Comparison of ENCODE assay signal across 11 mouse cellular contexts in the genomic region with DNA sequence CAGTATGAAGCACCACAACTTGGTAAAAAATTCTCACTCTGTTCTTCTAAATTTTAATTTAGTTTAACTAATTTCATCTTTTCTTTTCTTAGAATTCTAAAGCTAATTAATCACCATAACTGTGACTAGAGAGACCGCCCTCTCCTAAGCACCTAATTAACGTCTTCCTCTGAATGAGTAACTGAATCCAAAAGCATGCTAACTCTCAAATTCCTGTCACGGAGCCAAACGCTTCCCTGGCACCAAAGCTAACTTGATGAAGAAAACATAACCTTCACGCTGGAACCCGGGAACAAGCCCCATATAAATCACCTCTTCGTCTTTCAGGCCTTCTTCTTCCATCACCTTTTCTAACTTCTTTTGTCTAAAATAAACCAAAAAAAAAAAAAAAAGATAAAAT. TPM values are rescaled to one million over a fixed set of nuclear protein-coding genes. Genes with fewer than 3 reads are reported as not detected.
DNase-seq lines count a peak whose midpoint lies in the region; ATAC-seq and TF ChIP-seq lines count a peak whose summit lies in the region.
"Had no signal": no experiment of that assay in that cellular context is flagged by ENCODE, and none has a peak within 500 bp of the region (broad histone marks: within the 10 kb centered on the region; RNA-seq: fewer than 3 reads in every experiment).

No protein-coding gene starts in this region.

- no peak for TF ChIP-seq CTCF in hindbrain, postnatal 0 days (IDR thresholded peaks at IDR 0.05; ENCODE audit: low read depth)

- H3K9ac ChIP-seq in hindbrain, postnatal 0 days (replicated peaks; ENCODE audit: low read length) = no peak overlapping the region
- H3K9ac ChIP-seq: hindbrain, embryonic 15.5 days had no signal

- WGBS in hindbrain, postnatal 0 days = 31% methylated on average over 7 of the region's 7 CpGs
- 91% methylated on average over 7 of the region's 7 CpGs for WGBS in hindbrain, embryonic 10.5 days

- H3K36me3 ChIP-seq in hindbrain, postnatal 0 days (ENCODE audit: insufficient read depth, low read length) = peaks cover 16% of the 10 kb centered on the region; the same call in 1 of the 2 replicates
- peaks cover 95% of the 10 kb centered on the region for H3K36me3 ChIP-seq in hindbrain, embryonic 10.5 days

- no peak overlapping the region for H3K27ac ChIP-seq in hindbrain, postnatal 0 days
- H3K27ac ChIP-seq in hindbrain, embryonic 10.5 days = no peak overlapping the region
- H3K27ac ChIP-seq: hindbrain, embryonic 15.5 days had no signal

- peak; percentile 57 to 62 for DNase-seq in cerebellum, postnatal 10 days
- DNase-seq in cerebellum, adult 11 months = no peak
- DNase-seq in hindbrain, postnatal 0 days (ENCODE audit: low spot score) = peak; percentile 32
- DNase-seq in hindbrain, embryonic 10.5 days (ENCODE audit: low spot score) = no peak
- peak; percentile 66 for DNase-seq in brain, adult 2 months (ENCODE audit: low read depth, low spot score)
- peak; percentile 79 for DNase-seq in kidney, postnatal 14 days
- no peak for DNase-seq in thymus, postnatal 0 days (ENCODE audit: low spot score)

- no peak overlapping the region for H3K4me2 ChIP-seq in hindbrain, postnatal 0 days (ENCODE audit: low read depth, low read length)
- H3K4me2 ChIP-seq: hindbrain, embryonic 15.5 days had no signal

- no peak overlapping the region for H3K4me3 ChIP-seq in hindbrain, postnatal 0 days (ENCODE audit: low read length)
- no peak overlapping the region for H3K4me3 ChIP-seq in hindbrain, embryonic 10.5 days
- H3K4me3 ChIP-seq: hindbrain, embryonic 15.5 days had no signal

- no peak for ATAC-seq in hindbrain, postnatal 0 days
- ATAC-seq in megakaryocyte progenitor cell, adult 5-6 weeks (replicated peaks; ENCODE audit: poor library complexity) = no peak

- no peaks in the 10 kb centered on the region for H3K4me1 ChIP-seq in hindbrain, postnatal 0 days (ENCODE audit: insufficient read depth, low read length)
- no peaks in the 10 kb centered on the region for H3K4me1 ChIP-seq in hindbrain, embryonic 10.5 days (replicated peaks)
- H3K4me1 ChIP-seq: hindbrain, embryonic 15.5 days had no signal

- H3K9me3 ChIP-seq in hindbrain, postnatal 0 days (ENCODE audit: low read length) = no peaks in the 10 kb centered on the region
- no peaks in the 10 kb centered on the region for H3K9me3 ChIP-seq in hindbrain, embryonic 10.5 days
- H3K9me3 ChIP-seq: hindbrain, embryonic 15.5 days had no signal

- H3K27me3 ChIP-seq in hindbrain, postnatal 0 days (ENCODE audit: insufficient read depth, low read length) = no peaks in the 10 kb centered on the region
- H3K27me3 ChIP-seq in hindbrain, embryonic 10.5 days (ENCODE audit: insufficient read depth, poor library complexity, severe bottlenecking) = no peaks in the 10 kb centered on the region
- H3K27me3 ChIP-seq: hindbrain, embryonic 15.5 days had no signal

RNA-seq across cellular contexts. Expression of gene Stk38, which starts 15.7 kb away (rescaled TPM):
- 56.2 and 58.7 TPM in 2 replicates for total RNA-seq in hindbrain, postnatal 0 days (2014; rRNA removed)
- 52.7 and 60.8 TPM in 2 replicates for polyA plus RNA-seq in hindbrain, postnatal 0 days (2015; fragmentation: Nextera tagmentation; extraction: Ambion mirVana)
- polyA plus RNA-seq in hindbrain, embryonic 10.5 days (2016; fragmentation: Nextera tagmentation; extraction: Ambion mirVana) = 131 and 133 TPM in 2 replicates
- 84.6 and 97.1 TPM in 2 replicates for total RNA-seq in megakaryocyte progenitor cell, adult 5-6 weeks (2015)
- 50.8 and 85.5 TPM in 2 replicates for total RNA-seq in megakaryocyte progenitor cell, adult 5-6 weeks (2017)
- polyA plus RNA-seq in thymus, postnatal 0 days (2015; fragmentation: Nextera tagmentation; extraction: Ambion mirVana) = 95.4 and 121 TPM in 2 replicates

RNA-seq across cellular contexts. Expression of gene Srsf3, which starts 40.3 kb away (rescaled TPM):
- total RNA-seq in hindbrain, postnatal 0 days (2014; rRNA removed) = 139 and 147 TPM in 2 replicates
- 298 and 315 TPM in 2 replicates for polyA plus RNA-seq in hindbrain, postnatal 0 days (2015; fragmentation: Nextera tagmentation; extraction: Ambion mirVana)
- 723 and 795 TPM in 2 replicates for polyA plus RNA-seq in hindbrain, embryonic 10.5 days (2016; fragmentation: Nextera tagmentation; extraction: Ambion mirVana)
- 486 and 506 TPM in 2 replicates for total RNA-seq in megakaryocyte progenitor cell, adult 5-6 weeks (2015)
- 767 and 797 TPM in 2 replicates for total RNA-seq in megakaryocyte progenitor cell, adult 5-6 weeks (2017)
- 723 and 729 TPM in 2 replicates for polyA plus RNA-seq in thymus, postnatal 0 days (2015; fragmentation: Nextera tagmentation; extraction: Ambion mirVana)

RNA-seq across cellular contexts. Expression of gene Kctd20, which starts 40.4 kb away (rescaled TPM):
- 51.5 and 59.9 TPM in 2 replicates for total RNA-seq in hindbrain, postnatal 0 days (2014; rRNA removed)
- 62.9 and 64.1 TPM in 2 replicates for polyA plus RNA-seq in hindbrain, postnatal 0 days (2015; fragmentation: Nextera tagmentation; extraction: Ambion mirVana)
- 103 and 111 TPM in 2 replicates for polyA plus RNA-seq in hindbrain, embryonic 10.5 days (2016; fragmentation: Nextera tagmentation; extraction: Ambion mirVana)
- 74.0 and 89.7 TPM in 2 replicates for total RNA-seq in megakaryocyte progenitor cell, adult 5-6 weeks (2015)
- 130 and 137 TPM in 2 replicates for total RNA-seq in megakaryocyte progenitor cell, adult 5-6 weeks (2017)
- polyA plus RNA-seq in thymus, postnatal 0 days (2015; fragmentation: Nextera tagmentation; extraction: Ambion mirVana) = 64.7 and 65.8 TPM in 2 replicates

RNA-seq across cellular contexts. Expression of gene Pxt1, which starts 48.5 kb away (rescaled TPM):
- total RNA-seq in hindbrain, postnatal 0 days (2014; rRNA removed) = not detected in 2 replicates
- polyA plus RNA-seq in hindbrain, postnatal 0 days (2015; fragmentation: Nextera tagmentation; extraction: Ambion mirVana) = not detected in 2 replicates
- polyA plus RNA-seq in hindbrain, embryonic 10.5 days (2016; fragmentation: Nextera tagmentation; extraction: Ambion mirVana) = 0.16 and 0.26 TPM in 2 replicates
- 0.66 and 0.77 TPM in 2 replicates for total RNA-seq in megakaryocyte progenitor cell, adult 5-6 weeks (2015)
- total RNA-seq in megakaryocyte progenitor cell, adult 5-6 weeks (2017) = 0.27 TPM in 1 of 2 replicates, not detected in the other
- not detected in 2 replicates for polyA plus RNA-seq in thymus, postnatal 0 days (2015; fragmentation: Nextera tagmentation; extraction: Ambion mirVana)
- total RNA-seq: left cerebral cortex, postnatal 25 days had no signal
- polyA plus RNA-seq: C2C12; hindbrain, embryonic 15.5 days had no signal

Comparison
In these comparisons a context has a peak if more than half of its experiments do, and no peak if none do; other contexts are left out.
1. DNase-seq: peak in cerebellum, postnatal 10 days (2 of 2), hindbrain, postnatal 0 days (single experiment), brain, adult 2 months (single experiment) and kidney, postnatal 14 days (single experiment); none in cerebellum, adult 11 months (single experiment), hindbrain, embryonic 10.5 days (single experiment) and thymus, postnatal 0 days (single experiment).